Mouse (Mus musculus) neural tube, embryonic 14.5 days (tissue): ENCODE measurements around the gene Dennd6b. TPM values are rescaled to one million over a fixed set of nuclear protein-coding genes. Genes with fewer than 3 reads are reported as not detected.

Experiments
- ATAC-seq: fragments of 200-750 bp; cut with Nextera tagmentation; 2 replicates; pipeline ENCODE4 v1.8.0; 2017; ENCODE audit warnings: low read depth, mild to moderate bottlenecking, moderate TSS enrichment, moderate library complexity
- H3K27ac ChIP-seq: fragments of 300-500 bp; sonication (generic); 2 replicates; pipeline ENCODE4 v1.5.1; 2014; ENCODE audit warnings: low read depth, mild to moderate bottlenecking, control low read depth, low read length, moderate library complexity, mixed read lengths
- H3K27me3 ChIP-seq: fragments of 300-500 bp; sonication (generic); 2 replicates; pipeline ENCODE4 v1.6.1; 2014; ENCODE audit warnings: low read length; ENCODE audit not compliant: control insufficient read depth, insufficient read depth
- H3K36me3 ChIP-seq: fragments of 300-500 bp; sonication (generic); 2 replicates; pipeline ENCODE4 v1.6.1; 2014; ENCODE audit warnings: low read length, mixed read lengths; ENCODE audit not compliant: control insufficient read depth, insufficient read depth
- H3K4me1 ChIP-seq: fragments of 300-500 bp; sonication (generic); 2 replicates; pipeline ENCODE4 v1.6.1; 2014; ENCODE audit warnings: low read length; ENCODE audit not compliant: control insufficient read depth, insufficient read depth
- H3K4me2 ChIP-seq: fragments of 300-500 bp; sonication (generic); 2 replicates; pipeline ENCODE4 v1.6.1; 2014; ENCODE audit warnings: mild to moderate bottlenecking, low read depth, low read length, control low read depth
- H3K4me3 ChIP-seq: fragments of 300-500 bp; sonication (generic); 2 replicates; pipeline ENCODE4 v1.5.1; 2014; ENCODE audit warnings: low read depth, low read length, control low read depth, mixed read lengths
- H3K9ac ChIP-seq: fragments of 300-500 bp; sonication (generic); replicated peaks from 2 replicates; pipeline ENCODE4 v1.6.1; 2014; ENCODE audit warnings: low read depth, mild to moderate bottlenecking, control low read depth, low read length, mixed read lengths
- H3K9me3 ChIP-seq: fragments of 300-500 bp; sonication (generic); 2 replicates; pipeline ENCODE4 v1.6.1; 2016; ENCODE audit warnings: low read length; ENCODE audit not compliant: control insufficient read depth
- WGBS: fragments of 180-500 bp; shearing (Covaris S2); extraction: QIAGEN DNeasy Blood & Tissue Kit; methylation state at CpG from one replicate; pipeline ENCODE4 v1.1.7; 2014; 5-methylcytosine and 5-hydroxymethylcytosine counted together
- polyA plus RNA-seq: library from polyadenylated mRNA; unstranded; fragments of >200 nt; fragmentation: Nextera tagmentation; extraction: Ambion mirVana; gene quantifications from 2 replicates; pipeline ENCODE4 v1.2.1, GENCODE M21; 2014

Dennd6b gene
- polyA plus RNA-seq, 1 experiment from 2014 or later: 94.5 TPM

DNA sequence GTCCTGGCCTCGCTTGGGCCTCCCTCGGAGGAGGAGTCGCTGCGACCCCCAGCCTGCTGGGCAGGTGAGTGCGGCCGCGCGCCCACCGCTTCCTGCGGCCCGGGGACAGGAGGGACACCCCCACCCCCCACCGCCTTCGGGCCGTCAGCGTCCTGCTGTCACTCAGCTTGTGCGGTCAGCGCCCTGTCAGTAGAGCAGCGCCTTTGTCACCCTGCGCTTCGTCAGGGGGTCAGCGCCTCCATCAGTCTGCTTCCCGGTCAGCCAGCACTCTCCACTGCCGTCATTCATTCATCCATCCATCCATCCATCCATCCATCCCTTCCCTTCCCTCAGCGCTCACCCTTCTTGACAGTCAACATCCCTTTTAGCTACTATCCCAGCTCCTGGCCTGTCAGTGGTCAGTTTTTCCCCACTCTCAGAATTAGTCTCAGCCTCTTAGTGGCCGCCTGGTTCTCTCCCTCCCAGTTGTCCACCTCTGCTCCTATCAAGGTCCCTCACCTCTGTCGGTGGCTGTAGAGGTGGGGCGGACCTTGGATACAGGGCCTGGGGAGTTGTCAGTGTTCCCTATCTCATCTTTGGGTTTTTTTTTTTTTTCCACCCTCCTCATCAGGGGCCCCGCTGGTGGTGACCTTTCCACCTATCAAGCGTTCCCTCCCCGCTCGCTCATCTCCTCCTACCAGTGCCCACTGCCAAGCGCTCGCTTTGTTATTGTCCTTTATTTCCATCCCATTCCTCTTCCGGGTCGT, 15.6 kb upstream of the Dennd6b start:
- peak overlapping the region; percentile 89 for H3K4me3 ChIP-seq
- H3K9me3 ChIP-seq: no peaks in the 10 kb centered on the region
- ATAC-seq: peak; percentile 19
- peak overlapping the region; percentile 92 for H3K27ac ChIP-seq
- peaks cover 15% of the 10 kb centered on the region; the same call in 1 of the 2 replicates for H3K4me1 ChIP-seq
- H3K9ac ChIP-seq: peak overlapping the region; percentile 99
- H3K4me2 ChIP-seq: peak overlapping the region; percentile 71
- no peaks in the 10 kb centered on the region for H3K36me3 ChIP-seq
- WGBS: under 1% methylated on average over 33 of the region's 35 CpGs
- H3K27me3 ChIP-seq: no peaks in the 10 kb centered on the region

GRCm38 (mm10) chr15:89210915-89211715, 14.8 kb upstream of the Dennd6b start, which contains the start of gene Ppp6r2:
TSS of gene Ppp6r2 (plus strand) at chr15:89211553.
- 5% methylated on average over 60 of the region's 73 CpGs for WGBS
- Histone ChIP-seq H3K27ac (peak within 1 kb of the TSS; percentile 92), H3K36me3 (no peaks in the 10 kb centered on the region), H3K4me3 (peak within 1 kb of the TSS; percentile 89), H3K27me3 (no peaks in the 10 kb centered on the region), H3K4me2 (peak within 1 kb of the TSS; percentile 71), H3K4me1 (peaks cover 15% of the 10 kb centered on the region; the same call in 1 of the 2 replicates), H3K9ac (peak within 1 kb of the TSS; percentile 99), H3K9me3 (no peaks in the 10 kb centered on the region)
- ATAC-seq: peak; percentile 82

- 24% methylated on average over 22 of the region's 22 CpGs for WGBS
- no peaks in the 10 kb centered on the region for H3K27me3 ChIP-seq
- no peaks in the 10 kb centered on the region for H3K9me3 ChIP-seq
- peak overlapping the region; percentile 21; the same call in 1 of the 2 replicates for H3K4me3 ChIP-seq
- H3K36me3 ChIP-seq: no peaks in the 10 kb centered on the region
- peak overlapping the region; percentile 51 for H3K4me2 ChIP-seq
- H3K27ac ChIP-seq: peak overlapping the region; percentile 77
- peak; percentile 21; the same call in 1 of the 2 replicates for ATAC-seq
- H3K9ac ChIP-seq: peak overlapping the region; percentile 46; the same call in 1 of the 2 replicates
- peaks cover 15% of the 10 kb centered on the region; the same call in 1 of the 2 replicates for H3K4me1 ChIP-seq
Measured at GRCm38 (mm10) chr15:89209886-89210761, 13.8 kb upstream of the Dennd6b start.

- H3K9ac ChIP-seq: no peak overlapping the region
- no peak overlapping the region for H3K4me3 ChIP-seq
- H3K9me3 ChIP-seq: peaks cover 4% of the 10 kb centered on the region
- H3K36me3 ChIP-seq: no peaks in the 10 kb centered on the region
- no peak overlapping the region for H3K4me2 ChIP-seq
- 91% methylated on average over 4 of the region's 4 CpGs for WGBS
- no peak for ATAC-seq
- H3K27ac ChIP-seq: no peak overlapping the region
- H3K4me1 ChIP-seq: no peaks in the 10 kb centered on the region
- no peaks in the 10 kb centered on the region for H3K27me3 ChIP-seq
Measured at GRCm38 (mm10) chr15:89207457-89207856, 11.2 kb upstream of the Dennd6b start.

GRCm38 (mm10) chr15:89197056-89197455, 760 bp upstream of the Dennd6b start:
- H3K4me1 ChIP-seq: peaks cover 6% of the 10 kb centered on the region
- ATAC-seq: no peak
- H3K9ac ChIP-seq: peak overlapping the region; percentile 98
- H3K36me3 ChIP-seq: no peaks in the 10 kb centered on the region
- H3K4me2 ChIP-seq: peak overlapping the region; percentile 79
- no peaks in the 10 kb centered on the region; the same call in 1 of the 2 replicates for H3K9me3 ChIP-seq
- WGBS: 65% methylated on average over 15 of the region's 15 CpGs
- H3K4me3 ChIP-seq: peak overlapping the region; percentile 93
- H3K27ac ChIP-seq: peak overlapping the region; percentile 98
- no peaks in the 10 kb centered on the region for H3K27me3 ChIP-seq

DNA sequence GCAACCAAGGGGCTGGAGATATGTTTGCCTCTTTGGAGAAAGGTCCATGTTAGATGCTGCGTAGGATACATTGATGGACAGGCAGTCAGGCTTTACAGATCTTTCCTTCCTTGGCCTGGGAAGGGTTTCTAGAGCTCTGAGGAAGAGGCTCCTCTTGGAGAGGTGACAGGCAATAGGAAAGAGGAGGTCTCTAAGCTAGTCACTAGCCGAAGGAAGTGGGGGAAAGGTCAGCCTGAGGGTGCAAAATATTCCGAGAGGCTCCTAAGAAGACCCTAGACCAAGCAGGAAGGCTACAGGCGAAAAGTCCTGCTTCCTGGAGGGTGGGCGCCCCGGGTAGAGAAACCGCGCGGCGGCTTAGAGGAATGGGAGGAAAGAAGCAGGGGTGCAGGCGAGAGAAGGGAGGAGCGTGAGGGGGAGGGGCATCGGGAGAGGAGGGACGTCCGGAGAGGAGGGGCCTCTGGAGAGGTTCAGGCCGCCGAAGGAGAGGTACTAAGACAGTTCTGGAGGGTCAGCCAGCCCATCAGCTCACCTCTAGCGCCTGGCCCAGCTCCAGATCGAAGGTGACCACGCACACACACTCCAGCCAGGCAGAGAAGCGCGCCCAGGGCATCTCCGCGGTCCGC, 495 bp downstream of the Dennd6b start:
- under 1% methylated on average over 25 of the region's 25 CpGs for WGBS
- peak overlapping the region; percentile 98 for H3K9ac ChIP-seq
- ATAC-seq: peak; percentile 91

GRCm38 (mm10) chr15:89195261-89195681, 1.0 kb downstream of the Dennd6b start:
- WGBS: 34% methylated on average over 6 of the region's 6 CpGs
- ATAC-seq: no peak

More for the DNA sequence above, 495 bp downstream of the Dennd6b start:
- H3K36me3 ChIP-seq: no peaks in the 10 kb centered on the region
- H3K9me3 ChIP-seq: no peaks in the 10 kb centered on the region
- H3K27me3 ChIP-seq: no peaks in the 10 kb centered on the region
- peaks cover 6% of the 10 kb centered on the region for H3K4me1 ChIP-seq
- H3K4me2 ChIP-seq: peak overlapping the region; percentile 79
- peak overlapping the region; percentile 98 for H3K27ac ChIP-seq
- peak overlapping the region; percentile 93 for H3K4me3 ChIP-seq

DNA sequence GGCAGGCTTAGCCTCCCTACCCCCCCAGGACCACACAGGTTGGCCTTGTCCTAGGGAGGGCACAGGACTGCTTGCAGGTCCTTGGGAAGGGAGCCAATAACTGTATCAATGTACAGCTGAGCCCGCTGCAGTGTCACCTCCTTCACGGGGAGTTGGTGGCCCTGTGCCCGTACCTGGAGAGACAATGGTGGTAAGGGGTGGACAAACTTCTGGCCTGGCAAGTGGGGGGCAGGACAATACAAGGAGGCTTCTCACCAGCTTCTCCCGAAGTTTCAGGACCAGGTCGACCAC, 11.4 kb downstream of the Dennd6b start:
- Histone ChIP-seq H3K4me2 (no peak overlapping the region), H3K9ac (no peak overlapping the region), H3K27me3 (no peaks in the 10 kb centered on the region), H3K27ac (no peak overlapping the region), H3K4me3 (no peak overlapping the region), H3K9me3 (no peaks in the 10 kb centered on the region), H3K4me1 (no peaks in the 10 kb centered on the region; the same call in 1 of the 2 replicates), H3K36me3 (peaks cover 21% of the 10 kb centered on the region)
- no peak for ATAC-seq
- 74% methylated on average over 5 of the region's 5 CpGs for WGBS

More at GRCm38 (mm10) chr15:89195261-89195681, 1.0 kb downstream of the Dennd6b start:
- Histone ChIP-seq H3K4me2 (peak overlapping the region; percentile 79), H3K36me3 (0 out of 2 replicates have a peak, but pooled peaks cover 2% of the 10 kb centered on the region), H3K4me1 (peaks cover 6% of the 10 kb centered on the region), H3K9ac (peak overlapping the region; percentile 98; the same call in 1 of the 2 replicates), H3K27ac (peak overlapping the region; percentile 98), H3K27me3 (no peaks in the 10 kb centered on the region), H3K9me3 (no peaks in the 10 kb centered on the region), H3K4me3 (peak overlapping the region; percentile 93)
